Mouse (Mus musculus): ENCODE data around the gene Izumo4. TPM values are rescaled to one million over a fixed set of nuclear protein-coding genes. Genes with fewer than 3 reads are reported as not detected.

Izumo4 gene
- total RNA-seq, 2 experiments from 2014 or later: 2.4 to 3.8 TPM

DNA sequence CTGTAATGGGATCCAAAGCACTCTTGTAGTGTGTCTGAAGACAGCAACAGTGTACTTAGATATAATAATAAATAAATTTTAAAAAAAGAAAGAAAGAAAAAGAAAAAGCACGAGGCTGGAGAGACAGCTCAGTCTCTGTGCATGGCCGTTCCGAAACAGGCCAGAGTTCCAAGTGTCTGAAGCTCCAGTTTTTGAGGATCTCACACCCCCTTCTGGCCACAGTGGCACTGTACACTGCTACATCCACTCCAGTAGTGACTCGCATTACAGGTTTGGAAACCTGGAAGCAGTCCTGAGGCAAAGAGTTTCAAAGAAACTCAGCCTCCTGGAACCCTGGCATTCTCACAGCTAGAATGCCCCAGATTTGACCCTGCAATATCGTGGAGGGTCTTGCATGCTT is 14.1 kb upstream of the Izumo4 start:
- DNase-seq: peak; percentile 60

DNA sequence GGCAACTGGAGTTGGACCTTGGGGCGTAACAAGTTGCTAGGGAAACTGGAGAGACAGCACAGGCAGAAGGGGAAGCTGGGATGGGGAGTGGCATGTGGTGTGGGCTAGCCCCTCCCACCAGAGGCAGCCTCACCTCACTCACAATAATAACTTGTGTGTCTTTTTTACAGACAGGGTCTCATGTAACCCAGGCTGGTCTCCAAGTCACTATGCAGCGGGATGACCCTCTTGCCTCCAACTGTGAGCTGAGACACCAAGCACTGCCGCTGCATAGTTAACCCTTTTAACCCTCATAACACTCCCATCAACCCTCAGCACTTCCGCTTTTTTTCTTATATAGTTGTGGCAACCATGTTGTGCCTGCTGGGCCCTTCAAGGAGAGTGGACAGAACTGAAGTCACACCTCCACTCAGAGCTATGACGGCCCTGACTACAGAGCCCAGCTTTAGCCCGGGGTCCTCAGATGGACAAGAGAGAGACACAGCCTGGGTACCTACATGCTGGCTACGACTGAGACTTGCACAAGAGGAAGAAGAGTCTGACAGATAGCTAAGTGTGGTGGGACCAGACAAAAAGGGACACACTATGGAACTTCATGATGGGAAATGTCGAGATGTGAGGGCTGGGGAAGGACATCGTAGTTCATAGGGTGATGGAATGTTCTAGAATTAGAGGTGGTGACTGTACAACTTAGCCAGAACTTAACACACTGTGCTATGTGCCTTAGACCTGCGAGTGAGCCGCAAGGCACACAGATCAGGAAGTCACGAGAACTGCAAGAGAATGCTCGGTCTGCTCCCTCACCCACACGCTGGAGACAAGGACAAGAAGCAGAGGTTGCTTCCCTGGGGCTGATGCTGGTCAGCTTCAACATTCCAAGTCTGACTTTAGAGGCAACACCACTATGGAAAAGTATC is 9.5 kb upstream of the Izumo4 start:
- no peak for DNase-seq

DNA sequence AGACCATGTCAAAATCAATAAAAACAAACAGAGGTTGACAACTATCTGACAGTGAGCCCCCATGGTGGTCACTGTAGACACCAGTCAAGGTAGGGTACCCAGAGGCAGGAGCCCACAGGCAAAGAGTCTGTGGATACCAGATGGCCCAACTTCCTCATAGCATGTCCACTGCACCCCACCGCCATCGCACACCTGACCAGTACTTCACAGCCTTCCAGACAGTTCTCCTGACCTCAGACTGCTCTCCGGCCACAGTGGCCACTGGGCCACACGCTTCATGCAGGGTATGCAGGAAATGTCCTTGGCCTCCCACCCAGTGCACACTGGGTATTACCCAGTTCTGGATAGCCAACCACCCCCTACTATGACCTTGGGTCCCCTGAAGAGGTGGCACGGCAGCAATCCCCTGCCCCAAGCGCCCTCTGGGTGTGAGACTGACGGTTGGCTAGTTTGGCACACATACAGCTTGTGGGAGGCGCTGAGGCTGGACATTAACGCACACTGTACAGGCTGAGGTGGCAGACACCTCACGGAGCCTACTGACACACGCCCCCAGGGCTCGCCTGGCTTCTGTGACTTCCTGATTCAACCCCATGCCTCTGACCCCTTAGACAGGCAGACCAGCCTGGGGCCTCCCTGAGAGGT is 8.5 kb upstream of the Izumo4 start:
- no peak for DNase-seq

DNA sequence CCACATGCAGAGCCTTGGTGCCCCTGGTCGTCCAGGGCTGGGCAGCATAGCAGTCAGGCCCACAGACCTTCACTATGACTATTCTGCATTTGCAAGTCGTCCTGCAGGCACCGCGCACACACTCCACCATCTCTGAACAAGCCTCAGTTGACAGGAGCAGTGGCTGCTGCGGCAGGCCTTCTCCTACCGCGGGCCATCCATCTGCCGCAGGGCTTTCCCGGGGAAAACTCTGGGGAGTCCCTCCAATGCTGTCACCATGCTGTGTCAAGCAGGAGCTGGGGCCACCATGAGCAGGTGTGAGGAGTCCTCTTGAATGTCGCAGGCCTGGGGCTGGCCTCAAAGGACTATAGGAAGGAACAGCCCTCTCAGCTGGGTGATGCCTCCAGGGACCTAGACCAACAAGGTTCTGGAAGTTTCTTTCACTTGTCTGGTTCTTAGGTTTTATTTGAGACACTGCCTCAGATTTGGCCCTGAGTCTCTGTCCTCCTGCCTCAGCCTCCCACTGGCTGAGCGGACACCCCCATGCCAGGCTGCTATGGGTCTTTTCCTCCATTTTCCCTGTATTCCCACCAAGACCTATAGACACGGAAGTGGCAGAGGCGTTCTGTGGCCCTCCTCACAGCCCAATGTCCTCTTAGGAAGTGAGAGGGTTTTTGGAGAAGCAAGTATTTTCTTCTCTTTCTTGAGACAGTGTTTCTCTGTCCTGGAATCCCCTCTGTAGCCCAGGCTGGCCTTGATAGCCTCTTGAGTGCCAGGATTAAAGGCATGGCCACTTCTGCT is 7.6 kb upstream of the Izumo4 start:
- no peak for DNase-seq

DNA sequence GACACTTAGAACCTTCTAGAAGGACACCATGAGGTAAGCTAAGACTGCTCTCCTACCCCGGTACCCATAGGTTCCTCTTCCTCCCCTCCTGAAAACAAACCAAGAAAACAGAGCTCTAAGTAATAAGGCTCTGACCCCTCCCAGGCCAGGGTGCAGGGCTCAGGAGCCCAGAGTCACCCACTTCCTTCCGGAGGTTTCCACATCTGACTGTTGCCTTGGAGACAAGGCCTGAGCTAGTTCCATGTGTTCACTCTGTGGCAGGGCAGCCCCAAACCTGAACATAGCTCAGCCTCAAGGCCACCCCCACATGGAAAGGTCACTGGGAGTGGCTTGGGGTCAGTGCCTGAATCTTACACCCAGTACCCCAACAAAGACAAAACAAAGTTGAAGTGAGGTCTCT is 6.8 kb upstream of the Izumo4 start:
- peak; percentile 56 for DNase-seq

DNA sequence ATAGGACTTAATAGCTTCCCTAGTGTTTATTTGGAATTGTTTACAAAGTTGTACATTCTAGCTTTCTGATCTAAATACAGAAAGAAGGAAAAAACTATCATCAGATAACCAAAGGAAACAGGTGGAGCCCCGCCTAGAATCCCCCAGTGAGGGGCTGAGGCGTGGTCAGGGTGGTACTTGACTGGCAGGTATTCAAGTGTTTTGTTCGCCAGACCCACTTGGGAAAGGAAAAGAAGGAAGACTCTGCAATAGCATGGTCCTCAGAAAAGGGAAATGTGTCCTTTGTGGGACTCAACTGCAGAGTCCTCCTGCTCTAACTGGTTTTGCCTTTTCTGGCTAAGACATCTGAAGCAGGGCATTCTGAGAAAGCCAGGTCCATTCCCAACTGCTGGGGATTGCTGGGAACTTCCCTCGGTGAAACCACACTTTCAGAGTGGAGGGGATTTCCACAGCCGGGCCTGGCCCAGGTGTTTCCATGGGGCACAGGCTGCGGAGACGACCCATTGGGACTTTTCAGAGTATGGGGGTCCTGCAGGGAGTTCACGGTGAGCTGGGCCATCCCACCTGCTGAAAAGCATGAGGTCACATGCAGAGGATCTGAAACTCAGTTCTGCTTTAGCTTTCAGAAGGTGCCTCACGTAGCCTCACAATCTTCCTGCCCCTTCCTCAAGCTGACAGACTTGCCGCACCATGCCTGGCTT is 6.0 kb upstream of the Izumo4 start:
- no peak for DNase-seq

DNA sequence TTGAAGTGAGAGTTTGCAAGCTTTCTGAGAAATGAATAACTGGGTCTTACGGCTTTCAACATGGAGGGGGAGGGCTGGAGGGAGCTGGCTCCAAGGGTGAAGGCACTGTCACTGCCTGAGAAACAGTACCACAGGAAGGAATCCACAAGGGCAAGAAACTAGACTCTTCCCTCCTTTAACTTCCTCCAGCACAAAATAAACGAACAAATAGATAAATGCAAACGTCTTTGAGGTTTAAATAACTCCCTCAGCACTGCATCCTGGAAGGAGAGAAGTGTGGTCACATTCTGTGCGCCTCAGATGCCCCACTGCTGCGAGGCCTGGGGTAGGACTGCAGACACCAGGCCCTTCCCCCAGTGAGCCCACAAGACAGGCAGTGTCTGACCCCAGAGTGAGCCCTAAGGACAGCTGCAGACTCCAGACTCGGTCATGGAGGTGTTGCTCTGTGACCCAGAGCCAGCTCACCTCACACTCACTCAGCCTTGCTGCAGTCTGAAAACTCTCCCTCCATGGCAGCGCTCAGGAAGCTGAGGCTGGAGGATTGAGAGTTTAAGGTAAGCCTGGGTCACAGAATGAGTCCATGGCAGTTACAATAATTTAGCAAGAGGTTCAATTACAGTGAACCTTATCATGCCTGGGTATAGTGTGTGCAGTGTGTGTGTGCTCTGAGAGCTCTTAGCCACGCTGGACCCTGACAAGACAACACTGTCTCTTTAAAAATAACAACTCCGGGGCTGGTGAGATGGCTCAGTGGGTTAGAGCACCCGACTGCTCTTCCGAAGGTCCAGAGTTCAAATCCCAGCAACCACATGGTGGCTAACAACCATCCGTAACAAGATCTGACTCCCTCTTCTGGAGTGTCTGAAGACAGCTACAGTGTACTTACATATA is 5.2 kb upstream of the Izumo4 start:
- no peak for DNase-seq

DNA sequence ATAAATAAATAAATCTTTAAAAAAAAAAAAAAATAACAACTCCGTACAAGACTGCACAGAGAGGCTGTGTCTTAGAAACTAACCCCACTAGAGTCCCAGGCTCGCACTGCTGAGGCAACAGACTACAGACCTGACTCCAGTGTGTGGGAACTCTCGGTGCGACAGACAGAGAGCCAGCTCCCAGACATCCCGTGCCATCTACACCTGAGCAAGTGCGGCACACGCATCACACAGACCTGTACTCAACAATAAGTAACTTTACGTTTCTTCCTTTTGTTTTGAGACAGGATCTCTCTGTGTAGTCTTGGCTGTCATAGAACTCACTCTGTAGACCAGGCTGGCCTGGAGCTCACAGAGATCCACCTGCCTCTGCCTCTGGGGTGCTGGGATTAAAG is 4.6 kb upstream of the Izumo4 start:
- no peak for DNase-seq

DNA sequence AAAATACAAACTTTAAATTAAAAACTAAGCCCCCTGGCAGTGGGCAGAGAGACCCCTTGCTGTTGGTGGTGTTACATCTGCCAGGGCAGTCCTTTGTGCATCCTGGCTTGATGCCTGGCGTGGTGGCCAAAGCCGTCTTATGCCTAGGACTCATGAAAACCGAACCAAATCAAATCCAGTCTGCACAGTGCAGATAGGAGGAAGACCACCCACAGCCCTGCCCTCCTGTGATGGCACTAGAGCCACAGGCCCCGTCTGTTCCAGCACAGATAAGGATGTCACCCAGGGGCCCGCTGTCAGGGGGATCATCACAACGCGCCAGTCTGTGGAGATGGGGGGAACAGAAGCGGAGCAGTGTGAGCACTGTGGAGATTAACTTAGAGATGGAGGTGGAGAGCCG is 4.2 kb upstream of the Izumo4 start:
- no peak for DNase-seq

DNA sequence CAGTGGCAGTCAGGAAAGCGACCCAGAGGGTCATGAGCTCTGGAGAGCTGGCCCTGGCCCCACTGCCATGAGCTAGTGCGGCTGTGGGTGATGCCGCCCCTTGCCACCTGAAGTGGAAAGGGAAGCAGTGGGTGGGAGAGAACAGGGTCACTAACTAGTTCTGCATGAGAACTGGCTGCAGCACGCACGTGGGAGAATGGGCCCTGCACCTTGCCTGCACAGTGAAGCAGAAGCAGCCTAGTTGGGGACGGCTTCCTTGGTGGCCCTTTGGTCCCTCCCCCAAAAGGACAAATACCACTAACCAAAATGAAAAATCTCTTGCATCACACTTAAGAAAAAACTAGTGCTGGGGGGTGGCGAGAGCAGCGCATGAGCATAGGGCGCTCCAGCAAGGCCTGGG is 3.4 kb upstream of the Izumo4 start:
- DNase-seq: no peak

DNA sequence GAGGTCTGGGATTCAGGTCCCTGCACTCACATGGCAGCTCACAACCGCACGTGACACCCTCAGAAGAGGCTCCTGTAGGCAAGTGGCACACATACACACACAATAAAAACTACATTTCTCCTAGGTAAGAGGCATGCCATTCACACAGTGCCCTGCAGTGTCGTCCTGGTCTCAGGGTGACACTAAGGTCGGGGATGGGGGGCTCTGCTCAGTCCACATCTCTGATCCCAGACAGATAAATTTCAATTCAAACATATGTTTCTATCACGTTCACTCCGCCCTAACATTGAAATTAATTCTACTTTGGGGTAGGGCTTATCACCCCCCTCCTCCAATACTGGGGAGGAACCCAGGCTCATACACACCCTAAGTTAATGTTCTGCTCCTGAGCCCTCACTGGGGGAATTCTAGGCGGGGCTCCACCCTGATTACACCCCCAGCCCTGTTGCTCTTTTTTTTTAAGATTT is 1.9 kb upstream of the Izumo4 start:
- no peak for DNase-seq

DNA sequence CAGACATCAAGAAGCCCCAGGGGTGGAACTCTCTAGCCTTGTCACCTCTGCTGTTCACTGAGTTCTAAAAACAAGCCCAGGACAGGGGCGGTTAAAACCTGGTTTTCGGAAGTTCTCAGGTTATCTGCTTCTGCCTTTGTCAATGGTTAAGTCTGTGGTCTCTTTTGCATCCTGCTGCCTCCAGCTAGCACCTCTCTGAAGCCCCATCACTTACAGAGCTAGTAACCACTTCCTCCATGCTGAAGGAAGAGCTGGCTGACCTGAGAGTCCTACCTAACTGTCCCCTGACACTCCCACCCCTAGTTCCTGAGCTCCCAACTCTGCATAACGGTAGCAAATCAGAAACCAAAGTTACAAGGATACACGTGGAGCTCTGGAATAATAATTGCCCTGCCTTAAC is 1.3 kb upstream of the Izumo4 start:
- DNase-seq: no peak

DNA sequence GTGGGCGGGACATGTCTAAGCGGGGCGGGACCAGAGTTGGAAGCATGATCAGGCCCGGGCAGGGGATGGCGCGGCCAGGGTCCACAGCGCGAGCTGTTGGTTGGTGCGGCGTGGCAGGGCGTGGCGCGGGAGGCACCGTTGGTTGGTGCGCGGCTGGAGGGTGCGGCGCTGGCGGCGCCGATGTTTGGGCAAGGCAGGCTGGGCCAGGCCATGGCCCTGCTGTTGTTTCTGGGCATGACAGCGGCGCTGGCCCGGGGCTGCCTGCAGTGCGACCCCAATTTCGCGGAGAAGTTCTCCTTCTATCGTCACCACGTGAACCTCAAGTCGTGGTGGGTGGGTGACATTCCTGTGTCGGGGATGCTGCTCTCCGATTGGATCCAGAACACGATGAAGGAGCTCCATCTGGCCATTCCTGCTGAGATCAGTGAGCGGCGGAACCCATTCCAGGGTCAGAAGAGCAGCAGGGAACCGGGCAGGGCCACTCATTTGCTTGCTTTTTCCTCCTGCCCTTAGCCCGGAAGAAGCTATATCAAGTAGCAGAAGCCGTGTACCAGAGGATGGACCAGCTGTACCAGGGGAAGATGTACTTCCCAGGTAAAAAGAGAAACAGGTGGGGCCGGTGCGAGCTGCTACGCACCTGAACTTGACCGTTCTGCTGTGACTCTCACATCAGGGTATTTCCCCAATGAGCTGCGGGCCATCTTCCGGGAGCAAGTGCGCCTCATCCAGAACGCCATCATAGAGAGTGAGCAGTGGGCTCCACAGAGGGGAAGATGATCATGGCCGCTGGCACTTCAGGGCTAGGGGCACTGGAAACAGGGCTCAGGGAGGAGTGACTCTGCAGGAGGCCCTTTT is 779 bp downstream of the Izumo4 start:
- peak; percentile 96 for DNase-seq

DNA sequence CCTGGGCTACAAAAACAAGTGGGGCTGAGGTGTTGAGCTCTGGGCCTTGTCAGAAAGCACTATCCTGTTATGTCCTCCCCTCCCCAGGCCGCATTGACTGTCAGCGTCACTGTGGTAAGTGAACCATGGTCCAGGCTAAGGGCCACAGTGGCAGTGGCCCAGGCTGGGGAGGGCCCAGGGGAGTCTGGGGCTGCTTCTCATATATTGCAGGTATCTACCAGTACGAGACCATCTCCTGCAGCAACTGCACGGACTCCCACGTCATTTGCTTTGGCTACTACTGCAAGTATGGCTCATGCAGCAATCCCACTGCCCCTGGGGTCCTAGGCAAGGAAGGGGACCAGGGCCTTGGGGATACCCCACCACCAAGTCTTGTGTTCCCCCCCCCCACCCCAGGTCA is 1.7 kb downstream of the Izumo4 start:
- no peak for DNase-seq

DNA sequence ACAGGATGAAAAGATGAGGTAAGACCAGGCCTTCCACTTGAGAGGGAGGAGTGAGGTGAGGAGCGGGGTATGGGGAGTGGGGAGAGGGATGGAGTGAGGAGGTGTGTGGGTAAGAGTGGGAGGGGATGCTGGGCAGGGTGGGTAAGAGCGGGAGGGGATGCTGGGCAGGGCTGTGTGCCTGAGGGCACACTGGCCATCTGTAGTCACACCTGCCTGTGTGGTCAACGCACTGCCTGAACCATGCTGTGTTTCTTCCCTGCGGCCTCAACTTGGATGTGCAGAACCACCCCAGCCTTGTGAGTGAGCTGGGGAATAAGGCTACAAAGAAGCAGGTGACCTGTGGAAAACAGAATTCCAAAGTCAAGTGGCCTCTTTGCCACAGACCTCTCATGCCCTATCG is 2.4 kb downstream of the Izumo4 start:
- no peak for DNase-seq

DNA sequence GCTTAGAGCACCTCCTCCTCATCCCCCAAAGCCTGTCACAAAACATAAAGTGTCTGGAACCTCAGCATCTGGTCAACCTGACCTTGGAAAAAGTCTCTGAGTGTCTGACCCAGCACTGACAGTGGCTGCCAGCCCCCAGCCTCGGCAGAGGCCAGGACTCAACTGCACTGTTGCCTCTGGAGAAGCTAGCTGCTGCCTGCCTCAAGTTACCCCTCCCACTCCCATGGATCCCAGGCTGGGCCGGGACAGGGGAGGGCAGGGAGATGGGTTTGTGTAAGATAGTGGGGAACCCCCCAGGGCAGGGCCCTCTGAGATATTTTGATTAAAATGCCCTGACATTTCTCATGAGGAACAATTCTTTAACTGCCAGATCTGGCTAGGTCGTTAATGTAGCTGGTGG is 3.0 kb downstream of the Izumo4 start:
- no peak for DNase-seq

DNA sequence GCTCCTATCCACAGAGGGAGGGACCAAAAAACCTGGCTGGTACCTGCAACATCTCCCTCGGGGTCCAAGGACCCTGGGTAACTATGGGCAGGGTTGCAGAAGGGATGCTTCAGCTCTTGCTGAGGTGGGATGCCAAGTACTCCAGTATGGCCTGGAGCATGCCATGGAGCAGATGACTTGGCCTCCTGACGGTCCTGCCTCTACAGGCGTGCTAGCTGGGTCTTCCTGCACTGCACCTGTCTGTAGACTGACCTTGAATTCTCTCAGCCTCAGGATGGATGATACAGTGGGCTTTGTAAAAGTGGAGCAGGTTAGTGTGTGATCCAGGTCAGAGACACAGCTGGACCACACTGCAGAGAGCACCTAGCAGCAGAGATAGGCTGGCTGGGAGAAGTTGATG is 3.5 kb downstream of the Izumo4 start:
- no peak for DNase-seq

DNA sequence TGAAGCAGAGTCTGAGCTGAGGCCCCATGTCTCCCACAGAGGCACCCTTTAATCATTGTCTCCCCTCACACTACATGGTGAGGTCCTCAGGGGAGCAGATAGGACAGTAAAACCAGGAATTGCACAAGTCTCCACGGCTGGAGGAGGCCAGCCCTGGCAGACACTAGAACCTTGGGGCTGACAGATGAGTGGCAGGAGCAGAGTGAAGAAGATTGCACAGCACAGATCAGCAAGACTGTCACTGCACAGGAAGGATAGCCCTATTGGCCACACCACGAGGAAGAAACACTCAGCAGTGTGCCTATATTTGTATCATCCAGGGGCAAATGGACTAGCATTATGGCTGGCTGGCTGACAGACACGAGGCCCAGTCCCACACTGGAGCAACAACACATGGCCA is 8.8 kb downstream of the Izumo4 start:
- no peak for DNase-seq

DNA sequence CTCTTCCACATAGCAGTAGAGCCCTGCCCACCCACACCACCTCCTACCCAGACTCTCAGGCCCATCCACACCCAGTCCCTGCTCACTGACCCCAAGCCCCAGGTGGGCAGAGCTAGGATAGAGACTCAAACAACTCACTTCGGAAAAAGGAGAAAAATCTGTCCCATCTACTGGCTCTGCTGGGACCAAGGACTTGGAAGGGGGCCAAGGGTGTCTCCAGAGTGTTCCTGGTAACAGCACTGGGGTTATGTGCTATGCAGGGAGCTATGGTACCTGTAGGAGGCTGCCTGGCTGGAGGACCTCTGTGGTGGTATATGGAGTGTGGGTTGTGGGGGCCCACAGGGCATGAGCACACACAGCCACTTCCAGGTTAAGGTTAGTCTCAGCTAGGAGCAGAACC is 15.3 kb downstream of the Izumo4 start:
- DNase-seq: no peak
